Mouse (Mus musculus) heart, adult 2 months (tissue): Measurements from ENCODE around the gene Reep1.

ENCODE experiments used
- CTCF ChIP-seq: fragments of 200-600 bp; IDR thresholded peaks from 2 replicates; pipeline ENCODE4 v1.8.1; 2022; ENCODE audit warnings: antibody characterized with exemption, mild to moderate bottlenecking, moderate library complexity
- POLR2A ChIP-seq: fragments of 200-500 bp; IDR thresholded peaks from 2 replicates; pipeline ENCODE4 v1.6.1; 2011; ENCODE audit warnings: mild to moderate bottlenecking, low read depth, low read length, control low read depth; ENCODE audit not compliant: insufficient read depth

GRCm38 (mm10) chr6:71806713-71807112 lies 99.4 kb downstream of the Reep1 start:
- TF ChIP-seq CTCF (no peak), POLR2A (no peak)
